Mouse (Mus musculus): ENCODE results near the gene Tmem237.

Gene Tmem237

GRCm38 (mm10) chr1:59119720-59120457 lies at the start of gene Tmem237:
TSS of gene Tmem237 (minus strand) at chr1:59120408.
- peak; percentile 75 to 87 for DNase-seq (ENCODE audit: low spot score in 2 of 2)

GRCm38 (mm10) chr1:59169586-59169985 lies 49.4 kb upstream of the Tmem237 start:
- no peak for DNase-seq (ENCODE audit: low spot score in 2 of 2)

- no peak for DNase-seq (ENCODE audit: low spot score in 2 of 2)
These were observed 48.3 kb upstream of the Tmem237 start for GRCm38 (mm10) chr1:59168556-59168955.

- no peak for DNase-seq (ENCODE audit: low spot score in 2 of 2)
These were observed 47.6 kb upstream of the Tmem237 start for GRCm38 (mm10) chr1:59167654-59168425.

- no peak for DNase-seq (ENCODE audit: low spot score in 2 of 2)
These were observed 46.2 kb upstream of the Tmem237 start for GRCm38 (mm10) chr1:59166232-59166905.

- DNase-seq (ENCODE audit: low spot score in 2 of 2): no peak
These were observed 43.7 kb upstream of the Tmem237 start for GRCm38 (mm10) chr1:59163918-59164317.

GRCm38 (mm10) chr1:59163030-59163461 lies 42.8 kb upstream of the Tmem237 start, which contains the start of gene Mpp4:
TSS of gene Mpp4 (minus strand) at chr1:59163389.
- DNase-seq (ENCODE audit: low spot score in 2 of 2): no peak

- no peak for DNase-seq (ENCODE audit: low spot score in 2 of 2)
These were observed 42.3 kb upstream of the Tmem237 start for GRCm38 (mm10) chr1:59162309-59163024.

- DNase-seq (ENCODE audit: low spot score in 2 of 2): no peak
These were observed 41.2 kb upstream of the Tmem237 start for GRCm38 (mm10) chr1:59161396-59161795.

GRCm38 (mm10) chr1:59160871-59161270 lies 40.7 kb upstream of the Tmem237 start:
- DNase-seq (ENCODE audit: low spot score in 2 of 2): no peak

GRCm38 (mm10) chr1:59159136-59159535 lies 38.9 kb upstream of the Tmem237 start:
- DNase-seq (ENCODE audit: low spot score in 2 of 2): no peak

- DNase-seq (ENCODE audit: low spot score in 2 of 2): no peak
These were observed 38.3 kb upstream of the Tmem237 start for GRCm38 (mm10) chr1:59158498-59158897.

GRCm38 (mm10) chr1:59157846-59158245 lies 37.6 kb upstream of the Tmem237 start:
- DNase-seq (ENCODE audit: low spot score in 2 of 2): no peak

- DNase-seq (ENCODE audit: low spot score in 2 of 2): no peak
These were observed 32.1 kb upstream of the Tmem237 start for GRCm38 (mm10) chr1:59152346-59152745.

- no peak for DNase-seq (ENCODE audit: low spot score in 2 of 2)
These were observed 30.3 kb upstream of the Tmem237 start for GRCm38 (mm10) chr1:59150542-59150941.

- peak in 1 of 2 experiments; percentile 12 for DNase-seq (ENCODE audit: low spot score in 2 of 2)
These were observed 24.3 kb upstream of the Tmem237 start for GRCm38 (mm10) chr1:59144543-59144942.

GRCm38 (mm10) chr1:59142809-59143208 lies 22.6 kb upstream of the Tmem237 start:
- peak; percentile 15 to 29 for DNase-seq (ENCODE audit: low spot score in 2 of 2)

GRCm38 (mm10) chr1:59134419-59134818 lies 14.2 kb upstream of the Tmem237 start:
- no peak for DNase-seq (ENCODE audit: low spot score in 2 of 2)

GRCm38 (mm10) chr1:59128879-59129278 lies 8.7 kb upstream of the Tmem237 start:
- no peak for DNase-seq (ENCODE audit: low spot score in 2 of 2)

- DNase-seq (ENCODE audit: low spot score in 2 of 2): no peak
These were observed 5.3 kb upstream of the Tmem237 start for GRCm38 (mm10) chr1:59125558-59125957.

GRCm38 (mm10) chr1:59110524-59110923 lies 9.7 kb downstream of the Tmem237 start:
- DNase-seq (ENCODE audit: low spot score in 2 of 2): no peak

- no peak for DNase-seq (ENCODE audit: low spot score in 2 of 2)
These were observed 18.1 kb downstream of the Tmem237 start for GRCm38 (mm10) chr1:59102071-59102470.
